Mouse (Mus musculus): ENCODE results near the gene Tmem211.

The Tmem211 gene

DNA sequence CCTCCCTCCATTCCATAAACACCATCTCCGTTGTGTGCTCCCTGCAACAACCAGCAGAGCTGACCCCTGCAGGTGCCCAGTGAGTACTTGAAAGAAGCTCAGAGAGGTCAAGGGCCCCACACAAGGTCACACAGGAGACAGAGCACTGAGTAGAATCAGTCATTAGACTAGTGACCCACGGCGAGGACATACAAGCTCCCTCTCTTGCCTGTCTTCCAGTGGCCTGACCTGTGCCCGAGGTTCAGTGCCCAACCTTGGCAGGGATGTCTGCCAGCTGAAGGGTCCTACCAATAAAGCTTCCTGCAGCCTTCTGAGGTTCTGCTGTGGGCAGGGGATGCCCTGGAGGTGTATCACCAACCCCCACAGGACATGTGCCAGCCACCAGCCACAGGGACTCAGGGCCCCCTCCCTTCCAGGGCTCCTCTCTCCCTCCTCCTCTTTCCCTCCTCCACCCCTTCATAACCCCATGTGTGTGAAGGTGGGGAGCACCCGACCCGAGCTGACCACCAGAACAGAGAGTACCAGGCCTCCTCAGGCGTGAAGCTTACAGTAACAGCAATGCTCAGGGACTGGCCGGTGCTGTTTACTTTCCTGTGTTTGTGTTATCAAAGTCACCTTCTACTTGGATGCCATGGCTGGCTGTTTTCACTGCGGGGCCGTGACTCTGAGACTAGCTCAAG, 14.4 kb upstream of the Tmem211 start:
- no peak for DNase-seq (ENCODE audit: low read depth, low spot score)

DNA sequence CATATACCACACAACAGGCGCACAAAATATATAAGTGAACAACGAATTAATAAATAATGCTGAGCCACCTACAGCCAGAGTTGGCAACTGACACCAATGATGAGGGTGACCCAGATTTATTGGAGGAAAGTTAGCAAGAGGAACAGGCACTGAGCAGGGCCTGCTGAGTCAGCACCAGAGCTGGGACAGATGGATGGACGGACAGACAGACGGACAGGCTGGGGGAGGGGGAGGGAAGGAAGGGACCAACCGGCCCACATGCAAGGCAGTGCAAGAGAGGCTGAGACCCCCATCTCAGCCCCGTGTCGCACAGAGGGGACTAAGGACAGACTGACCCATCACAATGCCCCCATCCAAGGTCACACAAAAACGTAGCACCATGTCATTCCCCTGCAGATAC, 12.7 kb upstream of the Tmem211 start:
- no peak for DNase-seq (ENCODE audit: low read depth, low spot score)

DNA sequence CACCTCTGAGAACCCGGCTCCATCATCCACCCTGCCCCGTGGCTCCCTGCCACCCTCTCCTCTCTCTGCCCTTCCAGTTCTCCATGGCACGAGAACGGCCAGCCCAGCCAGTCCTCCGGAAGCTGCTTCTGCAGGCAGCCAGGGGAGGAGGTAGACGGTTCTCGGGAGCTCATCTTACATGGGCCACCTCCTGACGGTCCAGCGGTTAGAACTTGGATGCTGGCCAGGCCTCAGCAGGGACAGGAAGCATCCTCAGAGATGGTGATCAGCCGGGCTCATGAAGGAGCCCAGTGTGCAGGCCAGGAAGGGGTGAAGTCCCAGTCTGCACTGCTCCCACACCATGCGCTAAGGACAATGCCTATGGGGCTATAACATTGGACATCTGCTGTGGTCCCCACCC, 12.3 kb upstream of the Tmem211 start:
- DNase-seq (ENCODE audit: low read depth, low spot score) = no peak

DNA sequence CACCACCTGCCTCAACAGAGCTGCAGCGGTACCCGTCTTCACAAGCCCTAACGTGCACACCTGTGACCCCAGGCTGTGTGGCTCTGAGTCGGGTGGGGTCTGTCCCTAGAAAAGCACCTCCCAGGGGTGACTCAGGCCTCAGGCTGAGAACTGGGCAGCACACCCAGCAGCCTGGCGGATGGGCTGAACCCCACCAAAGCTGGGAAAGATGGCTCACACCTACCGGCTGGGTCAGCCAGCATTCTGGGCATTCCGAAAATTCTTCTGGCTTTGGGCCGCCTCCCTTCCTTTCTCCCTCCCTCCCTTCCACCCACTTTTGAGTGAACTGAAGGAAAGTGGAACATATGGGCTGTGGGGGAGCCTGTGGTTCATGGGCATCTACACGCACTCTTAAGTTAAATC, 11.1 kb upstream of the Tmem211 start:
- no peak for DNase-seq (ENCODE audit: low read depth, low spot score)

DNA sequence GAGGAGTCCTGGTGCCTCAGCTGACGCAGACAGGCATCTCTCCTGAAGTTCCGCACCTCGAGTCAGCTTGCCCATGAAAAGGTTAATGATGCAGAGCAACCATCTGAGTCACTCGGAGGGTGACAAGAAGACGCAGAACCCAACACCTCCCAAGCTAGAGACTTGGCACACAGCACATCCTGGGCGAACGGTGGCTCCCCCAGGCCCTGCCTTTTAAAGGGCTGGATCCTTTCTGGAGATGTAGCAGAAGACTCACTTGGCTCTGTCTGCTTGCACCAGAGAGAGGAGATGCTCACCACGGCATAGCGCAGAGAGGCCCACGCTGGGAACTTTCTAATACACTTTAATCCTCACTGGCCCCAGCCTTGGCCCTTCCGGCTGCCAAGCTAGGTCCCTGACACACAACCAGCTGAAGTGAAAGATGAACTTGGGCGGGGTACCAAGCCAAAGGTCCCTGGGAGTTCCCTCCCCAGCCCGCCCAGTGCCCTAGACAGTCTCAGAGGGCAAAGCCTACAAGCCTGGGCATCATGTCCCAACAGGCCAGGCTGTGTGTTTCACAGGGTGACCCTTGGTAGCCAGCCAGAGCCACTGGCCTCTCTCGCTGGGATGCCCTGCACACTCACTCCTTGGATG, 10.3 kb upstream of the Tmem211 start:
- DNase-seq (ENCODE audit: low read depth, low spot score) = no peak

DNA sequence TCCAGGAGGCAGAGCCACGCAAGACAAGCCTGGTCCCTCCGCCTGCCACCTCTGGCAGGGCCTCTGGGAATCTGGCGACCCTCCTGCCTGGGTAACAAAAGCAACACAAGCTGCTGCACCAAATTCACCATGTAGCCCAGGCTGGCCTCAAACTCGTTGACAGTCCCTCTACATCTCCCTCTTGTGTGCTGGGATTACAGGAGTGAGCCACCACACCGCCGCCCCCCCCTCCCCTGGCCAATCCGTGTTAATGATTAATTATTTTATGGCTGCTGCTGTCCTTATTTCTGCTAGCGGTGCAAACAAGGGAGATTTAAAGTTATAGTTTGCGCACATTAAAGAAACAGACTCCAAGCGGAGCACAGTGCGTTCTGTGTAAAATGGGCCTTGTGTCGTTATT, 9.6 kb upstream of the Tmem211 start:
- DNase-seq (ENCODE audit: low read depth, low spot score) = no peak

DNA sequence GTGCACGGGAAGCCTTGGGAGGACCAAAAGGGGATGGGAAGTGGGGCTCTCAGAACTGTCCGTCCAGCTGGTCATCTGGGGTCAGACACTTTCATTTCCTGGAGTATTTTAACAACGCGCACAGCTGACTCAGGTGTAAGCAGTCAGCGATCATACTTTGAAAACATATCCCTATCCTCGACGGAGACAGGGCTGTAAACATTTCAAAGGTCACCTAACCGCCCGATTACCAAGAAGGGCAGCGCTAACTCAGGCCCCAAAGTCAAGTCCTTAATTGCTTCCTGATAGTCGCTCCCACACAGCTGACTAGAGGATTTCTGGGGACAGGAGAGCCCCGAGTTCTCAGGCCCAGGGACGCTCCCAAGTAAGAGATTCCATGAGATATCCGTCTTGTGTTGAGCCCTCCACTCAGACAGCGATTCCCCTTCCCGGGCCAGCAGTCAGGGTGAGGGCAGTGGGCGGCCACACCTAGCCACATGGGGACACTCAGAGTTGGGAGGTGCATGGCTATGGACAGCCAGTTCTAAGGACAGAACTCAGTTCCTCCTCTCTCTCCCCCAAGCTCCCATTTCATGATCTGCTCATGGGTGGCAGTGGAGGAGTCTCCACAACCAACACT, 8.0 kb upstream of the Tmem211 start:
- no peak for DNase-seq (ENCODE audit: low read depth, low spot score)

DNA sequence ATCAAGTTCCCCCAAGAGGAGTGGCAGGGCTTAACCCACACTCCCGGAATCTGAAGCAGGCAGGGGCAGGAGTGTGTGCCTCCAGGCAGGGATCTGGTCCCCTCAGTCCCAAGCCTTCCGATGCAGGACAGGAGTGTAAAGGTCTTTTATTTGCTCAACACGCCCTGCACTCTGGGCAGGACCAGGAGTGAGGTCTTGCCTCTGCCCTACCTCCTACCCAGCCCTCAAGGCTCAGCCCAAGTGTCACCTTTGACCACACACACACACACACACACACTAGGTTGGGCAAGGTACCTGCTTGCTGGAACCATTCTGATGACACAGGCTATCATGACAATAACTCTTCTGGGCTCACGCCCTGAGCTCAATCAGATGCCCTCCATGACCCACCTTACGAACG, 7.3 kb upstream of the Tmem211 start:
- DNase-seq (ENCODE audit: low read depth, low spot score) = no peak

DNA sequence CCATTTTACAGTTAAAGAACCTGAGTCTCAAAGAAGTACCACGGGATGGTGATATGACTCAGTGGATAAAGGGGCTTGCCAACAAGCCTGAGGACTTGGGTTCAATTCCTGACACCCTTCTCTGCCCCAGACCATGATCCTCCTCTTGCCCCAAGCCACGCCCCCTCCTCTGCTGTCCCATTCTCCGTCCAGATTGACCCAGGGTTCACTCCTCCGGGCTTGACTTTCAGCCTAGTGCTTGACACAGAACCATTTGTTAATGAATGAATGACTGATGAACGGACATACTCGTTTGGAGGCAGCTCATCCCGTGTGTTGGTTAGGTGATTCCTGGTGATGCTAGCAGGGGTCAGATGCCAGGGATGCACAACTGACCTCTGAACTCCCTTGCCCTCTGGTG, 6.8 kb upstream of the Tmem211 start:
- no peak for DNase-seq (ENCODE audit: low read depth, low spot score)

DNA sequence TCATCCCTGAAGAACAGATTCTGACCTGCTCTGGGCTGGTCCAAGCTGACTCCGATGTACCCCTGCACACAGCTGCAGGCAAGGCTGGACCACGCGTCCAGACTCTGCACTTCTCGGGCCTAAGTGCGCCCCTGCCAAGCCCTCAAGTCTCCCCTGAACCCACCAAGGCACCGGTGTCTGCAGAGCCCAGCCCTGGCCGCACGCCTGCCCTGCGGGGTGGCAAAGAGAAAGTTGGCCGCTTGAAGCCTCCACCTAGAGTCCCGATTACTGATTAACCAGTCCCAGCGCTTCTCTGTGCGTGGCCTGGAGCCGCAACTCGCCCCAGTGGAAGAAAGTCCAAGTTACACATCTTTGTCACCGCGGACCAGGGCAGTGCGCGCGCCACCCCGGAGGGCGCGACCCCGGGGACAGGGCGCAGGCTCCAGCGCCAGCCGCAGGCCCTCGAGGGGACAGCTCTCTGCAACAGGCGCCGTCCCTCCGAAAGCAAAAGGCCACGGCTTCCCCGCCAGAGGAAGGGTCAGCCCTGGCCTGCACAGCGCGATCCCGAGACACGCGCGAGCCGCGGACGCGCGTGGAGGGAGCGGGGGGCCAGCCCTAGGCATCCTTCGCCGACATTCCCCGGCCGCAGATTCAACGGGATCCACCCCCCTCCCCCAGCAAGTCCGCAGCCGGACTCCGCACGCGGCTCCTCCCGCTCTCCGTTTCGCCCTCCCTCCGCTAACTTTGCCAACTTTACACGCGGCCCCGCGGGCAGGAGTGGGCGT, 6.1 kb upstream of the Tmem211 start:
- no peak for DNase-seq (ENCODE audit: low read depth, low spot score)

DNA sequence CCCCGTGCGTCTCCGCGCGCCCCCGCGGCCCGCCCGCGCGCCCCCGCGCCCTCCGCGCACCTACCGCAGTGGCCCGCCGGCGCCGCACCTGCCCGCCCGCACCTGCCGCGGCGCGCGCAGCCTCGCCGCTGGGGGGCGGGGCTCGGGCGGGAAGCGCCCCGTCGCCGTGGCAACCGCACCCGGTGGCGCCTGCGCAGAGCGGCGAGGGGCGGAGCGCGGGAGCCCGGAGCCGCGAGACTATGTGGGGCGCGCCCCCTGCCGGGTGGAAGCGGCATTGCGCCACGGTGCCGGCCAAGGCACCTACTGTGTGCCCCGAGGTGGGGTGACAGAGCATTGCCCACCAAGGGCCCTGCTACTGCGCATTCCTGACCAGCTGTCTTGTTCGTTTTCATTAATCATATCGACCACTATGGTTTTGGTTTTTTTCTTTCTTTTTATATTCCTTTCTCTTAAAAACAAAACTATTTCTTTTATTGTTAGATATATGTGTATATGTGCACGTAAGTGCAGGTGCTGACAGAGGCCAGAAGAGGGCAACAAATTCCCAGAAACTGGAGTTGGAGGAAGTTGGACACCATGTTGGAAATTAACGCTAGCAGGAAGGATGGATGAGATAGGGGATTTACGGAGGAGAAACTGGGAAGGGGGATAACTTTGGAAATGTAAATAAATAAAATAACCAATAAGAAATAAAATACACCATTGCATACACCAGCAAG, 5.4 kb upstream of the Tmem211 start, which contains the start of gene 2900026A02Rik:
Gene 2900026A02Rik, minus strand, starts transcription at position 90 of the 719 bp plus-strand sequence.
- DNase-seq (ENCODE audit: low read depth, low spot score) = peak; percentile 75

DNA sequence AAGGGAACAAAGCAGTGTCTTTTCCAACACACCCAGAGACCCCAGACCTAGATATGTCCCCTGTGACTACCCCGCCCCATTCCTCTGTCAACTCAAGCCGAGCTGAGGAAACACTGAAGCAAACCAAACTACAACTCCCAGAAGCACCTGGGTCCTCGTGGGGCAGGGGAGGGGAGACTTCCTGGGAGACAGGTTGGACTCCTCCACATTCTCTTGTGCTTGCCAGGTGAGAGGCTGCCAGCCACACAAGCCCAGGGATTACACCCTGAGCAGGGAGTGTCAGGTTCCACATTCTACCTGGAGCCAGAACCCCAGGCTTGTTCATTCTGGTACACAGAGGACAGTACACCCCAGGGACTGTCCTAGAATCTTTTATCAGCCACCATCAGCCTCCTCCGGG, 2.8 kb upstream of the Tmem211 start:
- DNase-seq (ENCODE audit: low read depth, low spot score) = no peak

DNA sequence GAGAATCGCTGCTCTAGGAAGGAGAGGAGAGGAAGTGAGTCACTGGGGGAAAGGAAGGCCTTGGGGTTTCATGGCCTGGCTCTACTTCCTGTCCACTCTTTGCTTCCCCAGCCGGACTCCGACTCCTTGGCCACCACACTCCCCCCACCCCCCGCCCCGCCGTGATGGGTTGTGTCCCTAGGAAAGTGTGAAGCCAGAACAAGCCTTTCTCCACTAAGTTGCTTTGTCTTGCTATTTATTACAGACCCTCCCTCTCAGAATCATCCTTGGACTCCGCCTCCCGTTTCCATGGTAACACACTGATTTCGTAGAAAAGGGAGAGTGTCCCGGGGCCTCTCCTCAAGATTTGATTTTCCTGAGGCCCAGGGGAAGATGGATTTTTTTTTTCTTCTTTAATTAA, 1.4 kb upstream of the Tmem211 start:
- DNase-seq (ENCODE audit: low read depth, low spot score) = peak; percentile 73

DNA sequence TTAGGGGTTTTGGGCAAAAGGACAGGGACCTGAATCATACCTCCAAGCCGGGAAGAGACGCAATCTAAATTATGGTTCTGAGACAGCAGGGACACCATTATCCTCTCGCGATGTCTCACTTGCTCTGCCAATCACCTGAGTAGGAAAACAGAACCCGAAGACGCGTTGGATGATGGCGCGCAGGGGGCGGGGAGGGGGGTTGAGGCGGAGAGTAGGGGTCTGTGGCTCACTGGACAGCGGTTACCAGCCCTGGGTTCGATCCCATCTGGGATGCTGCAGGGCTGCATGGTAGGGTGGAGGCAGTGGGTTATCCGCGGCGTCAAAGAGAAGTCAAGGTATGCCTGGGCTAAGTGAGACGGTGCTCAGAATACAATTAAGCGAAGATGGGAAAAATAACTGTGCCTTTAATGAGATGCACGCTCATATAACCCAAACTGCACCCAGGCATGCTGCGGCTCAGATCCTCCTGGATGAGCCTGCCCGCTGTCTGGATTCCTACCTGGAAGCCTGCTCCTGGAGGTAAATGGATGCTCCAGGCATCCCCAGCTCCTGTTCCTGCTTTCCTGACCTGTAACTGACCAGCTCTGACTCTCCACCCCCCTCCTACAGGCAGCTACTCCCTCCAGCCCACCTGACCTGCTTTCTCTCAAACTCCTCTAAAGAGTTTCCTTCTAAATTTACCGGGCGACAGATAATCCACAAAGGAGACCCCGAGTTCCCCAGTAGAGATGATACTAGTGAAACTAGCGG, 848 bp upstream of the Tmem211 start:
- DNase-seq (ENCODE audit: low read depth, low spot score) = peak; percentile 49

DNA sequence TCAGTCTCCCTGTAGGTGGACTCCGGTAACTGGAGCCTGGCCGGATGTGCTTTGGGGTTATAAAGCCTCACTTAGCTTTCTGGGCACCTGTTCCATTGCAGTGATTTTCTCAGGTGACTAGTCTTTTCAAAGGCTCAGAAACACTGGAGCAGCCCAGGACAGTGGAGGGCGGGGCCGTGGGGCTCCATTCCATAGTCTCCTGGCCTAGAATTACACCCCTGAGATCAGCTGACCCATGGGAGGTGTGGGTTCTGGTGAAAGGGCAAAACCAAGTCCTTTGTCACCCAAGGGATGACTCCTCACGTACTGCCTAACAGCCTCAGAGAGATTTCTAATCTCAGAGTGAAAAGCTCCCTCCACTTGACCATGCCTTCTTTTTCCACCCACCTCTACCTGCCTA, 3.5 kb downstream of the Tmem211 start:
- DNase-seq (ENCODE audit: low read depth, low spot score) = no peak

DNA sequence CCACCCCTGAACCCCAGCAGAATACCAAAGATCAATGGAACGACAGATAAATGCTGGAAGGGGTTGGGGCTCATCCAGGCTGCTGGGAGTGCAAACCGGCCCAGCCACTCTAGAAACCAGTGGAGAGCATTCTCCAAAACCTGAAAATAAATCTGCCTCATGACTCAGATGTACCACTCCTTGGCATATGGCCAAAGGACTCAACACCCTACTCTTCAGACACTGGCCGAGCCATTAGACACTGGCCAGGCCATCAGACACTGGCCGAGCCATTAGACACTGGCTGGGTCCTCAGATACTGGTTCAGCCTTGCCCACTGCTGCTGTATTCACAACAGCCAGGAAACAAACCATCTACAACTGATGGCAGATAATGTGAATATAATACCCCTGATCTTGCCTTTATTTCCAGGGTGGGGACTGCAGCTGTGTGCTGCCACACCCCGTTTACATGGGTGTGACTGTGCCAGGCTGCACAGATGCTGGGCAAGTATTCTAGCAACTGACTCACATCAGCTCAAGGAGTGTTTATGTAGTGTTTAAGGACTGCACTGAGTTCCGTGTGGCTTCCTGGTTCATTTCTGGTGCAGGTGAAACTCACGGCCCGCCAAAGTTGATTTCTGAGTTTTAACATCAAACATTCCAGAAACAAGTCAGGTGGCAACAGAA, 22.7 kb downstream of the Tmem211 start:
- DNase-seq (ENCODE audit: low read depth, low spot score) = no peak

DNA sequence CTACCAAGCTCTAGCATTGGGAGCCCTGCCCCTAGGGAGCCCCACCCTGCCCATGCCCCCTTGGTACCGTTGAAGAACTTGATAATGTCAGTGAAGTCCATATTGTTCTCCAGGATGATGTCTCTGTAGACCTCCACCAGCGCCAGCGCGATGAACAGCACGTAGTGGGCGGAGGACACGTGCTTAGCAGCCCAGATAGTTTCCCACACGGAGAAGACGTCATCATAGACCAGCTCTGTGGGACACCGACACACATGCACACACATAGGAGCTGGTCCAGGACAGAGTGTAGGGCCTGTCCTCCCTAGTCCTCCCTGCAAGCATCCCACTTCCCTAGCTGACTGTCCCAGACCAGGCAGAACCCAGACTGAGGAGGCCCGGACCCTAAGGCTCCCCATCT, 24.1 kb downstream of the Tmem211 start:
- DNase-seq (ENCODE audit: low read depth, low spot score) = no peak

DNA sequence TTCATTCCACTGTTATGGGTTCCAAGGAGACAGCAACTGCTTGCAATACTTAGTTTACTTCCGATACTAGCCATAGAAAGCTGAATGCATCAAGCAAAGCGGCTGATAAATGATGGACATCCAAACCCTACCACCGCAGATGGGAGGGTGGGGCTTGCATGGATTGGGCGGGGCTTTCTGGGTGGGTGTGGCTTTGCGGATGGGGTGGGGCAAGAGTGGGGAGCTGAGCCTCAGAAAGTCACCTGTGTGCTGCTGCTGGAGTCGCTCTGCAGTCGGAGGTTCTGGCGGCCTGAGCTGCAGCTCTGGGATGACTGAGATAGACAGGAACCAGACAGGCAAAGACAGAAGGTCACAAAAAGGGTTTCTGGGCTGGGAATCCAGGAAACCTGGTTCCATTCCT, 38.9 kb downstream of the Tmem211 start:
- DNase-seq (ENCODE audit: low read depth, low spot score) = no peak

DNA sequence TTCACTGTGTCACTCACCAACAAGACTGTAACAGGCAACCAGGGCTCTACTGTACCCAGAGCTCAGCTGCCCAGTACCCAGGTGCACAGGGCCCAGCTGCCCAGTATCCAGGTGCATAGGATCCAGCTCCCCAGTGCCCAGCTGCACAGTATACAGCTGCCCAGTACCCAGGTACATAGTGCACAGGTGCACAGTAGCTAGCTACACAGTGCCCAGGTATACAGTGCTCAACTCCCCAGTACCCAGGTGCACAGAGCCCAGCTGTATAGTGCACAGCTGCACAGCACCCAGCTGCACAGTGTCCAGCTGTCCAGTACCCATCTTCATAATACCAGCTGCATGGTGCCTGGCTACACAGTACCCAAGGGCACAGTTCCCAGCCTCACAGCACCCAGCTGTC, 41.5 kb downstream of the Tmem211 start:
- DNase-seq (ENCODE audit: low read depth, low spot score) = no peak

DNA sequence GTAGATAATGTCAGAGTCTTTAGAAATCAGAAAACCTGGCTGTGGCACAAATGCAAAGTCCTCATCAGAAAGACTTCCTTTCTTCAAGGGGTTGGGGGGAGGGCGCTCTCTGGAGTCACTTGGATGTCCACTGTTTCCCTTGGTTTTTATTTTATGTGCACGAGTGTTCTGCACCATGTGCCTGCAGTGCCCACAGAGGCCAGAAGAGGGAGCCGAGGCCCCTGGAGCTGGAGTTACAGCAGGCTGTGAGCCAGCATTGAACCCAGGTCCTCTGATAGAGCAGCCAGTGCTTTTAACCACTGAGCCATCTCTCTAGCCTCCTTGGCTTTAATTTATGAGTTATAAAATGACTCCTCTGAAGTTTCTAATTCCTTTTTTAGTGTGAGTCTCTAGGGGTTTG, 43.3 kb downstream of the Tmem211 start:
- DNase-seq (ENCODE audit: low read depth, low spot score) = no peak
